Mouse (Mus musculus) c-Kit-negative CD71-positive TER-119-positive erythroid progenitor cells, embryonic 14.5 days (primary cell): ENCODE results near the gene Mlec.
A peak's percentile ranks its signal among the peaks of the same experiment; 100 is the strongest.
"Not testable (repeated sequence)": the region's sequence is repeated elsewhere in the genome, so short reads cannot be mapped to it uniquely, and the experiment has no call there.

Source experiments
- DNase-seq: peaks from one replicate; pipeline ENCODE4 v3.0.0-alpha.2; 2013; ENCODE audit warnings: low read depth, low spot score

The Mlec gene

DNA sequence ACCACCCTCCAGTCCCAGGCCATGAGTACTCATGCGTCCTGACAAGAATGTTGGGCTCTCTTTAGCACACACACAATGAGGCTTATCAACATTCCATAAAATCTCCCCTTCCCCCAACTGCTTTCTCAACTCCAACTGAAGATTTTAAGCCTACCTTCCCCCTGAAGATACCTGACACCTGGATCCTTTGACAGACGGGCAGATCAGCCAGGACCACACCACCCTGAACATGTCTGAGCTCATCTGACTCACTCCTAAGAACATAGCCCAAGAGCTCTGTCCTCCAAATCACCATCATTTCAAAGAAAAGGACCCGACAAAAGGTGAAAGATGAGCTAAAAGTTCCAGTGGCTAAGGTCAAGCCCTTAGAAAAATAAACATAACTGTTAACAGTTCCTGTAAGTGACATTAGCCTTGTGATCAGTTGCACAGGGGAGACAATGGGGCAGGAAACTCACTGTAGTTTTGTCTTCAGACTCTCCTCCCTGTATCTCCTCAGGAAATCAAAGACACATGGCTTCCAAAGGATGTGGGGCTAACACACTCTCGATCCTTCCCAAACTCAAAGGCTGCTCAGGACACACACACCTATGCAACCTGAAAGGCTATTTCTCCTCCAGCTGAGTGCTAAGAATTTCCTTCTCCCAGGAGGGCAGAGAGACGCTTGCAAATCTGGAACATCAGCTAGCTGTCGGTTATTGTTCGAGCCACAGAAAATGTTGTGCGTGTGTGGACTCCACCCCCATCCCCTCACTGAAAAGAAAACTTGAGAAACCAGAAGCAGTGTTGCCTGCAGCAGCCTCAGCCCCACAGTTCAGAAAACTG is 5.6 kb downstream of the Mlec start:
- no peak for DNase-seq

DNA sequence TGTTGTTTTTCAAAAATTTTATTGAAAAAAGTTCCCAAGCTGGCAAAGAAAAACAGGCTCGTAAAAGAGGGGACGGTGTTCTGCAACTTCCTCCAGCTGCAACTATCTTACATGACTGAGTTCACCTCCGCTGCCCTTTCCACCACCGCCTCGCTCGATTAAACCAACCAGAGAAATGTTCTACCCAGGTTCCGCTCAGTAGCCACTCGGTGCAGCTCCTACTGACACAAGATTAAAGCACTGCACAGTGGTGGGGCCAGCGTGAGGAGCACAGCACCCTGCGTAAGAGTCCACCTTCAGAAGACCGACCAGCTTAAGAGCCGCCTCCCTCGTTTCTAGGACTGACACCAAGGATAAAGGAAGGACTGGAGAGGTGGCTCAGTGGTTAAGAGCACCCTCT is 6.5 kb downstream of the Mlec start:
- no peak for DNase-seq

DNA sequence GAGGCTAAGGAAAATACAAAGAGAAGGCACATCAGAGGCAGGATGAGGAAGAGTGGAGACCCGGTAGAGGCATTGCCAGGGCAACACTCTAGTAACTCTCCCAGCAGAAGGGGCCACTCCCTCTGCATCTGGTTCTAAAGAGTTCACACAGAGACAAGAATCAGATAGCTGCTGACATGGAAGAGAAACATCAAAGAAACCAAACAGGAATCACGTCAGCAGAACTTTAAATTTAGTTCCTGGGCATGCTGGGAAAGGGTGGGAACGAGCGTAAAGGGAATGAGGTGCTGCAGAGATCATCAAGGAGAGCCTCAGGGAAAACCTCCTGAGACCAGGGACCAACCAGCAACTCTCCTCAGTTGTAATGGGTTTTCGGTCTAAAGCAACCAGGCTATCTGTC is 7.0 kb downstream of the Mlec start:
- no peak for DNase-seq

DNA sequence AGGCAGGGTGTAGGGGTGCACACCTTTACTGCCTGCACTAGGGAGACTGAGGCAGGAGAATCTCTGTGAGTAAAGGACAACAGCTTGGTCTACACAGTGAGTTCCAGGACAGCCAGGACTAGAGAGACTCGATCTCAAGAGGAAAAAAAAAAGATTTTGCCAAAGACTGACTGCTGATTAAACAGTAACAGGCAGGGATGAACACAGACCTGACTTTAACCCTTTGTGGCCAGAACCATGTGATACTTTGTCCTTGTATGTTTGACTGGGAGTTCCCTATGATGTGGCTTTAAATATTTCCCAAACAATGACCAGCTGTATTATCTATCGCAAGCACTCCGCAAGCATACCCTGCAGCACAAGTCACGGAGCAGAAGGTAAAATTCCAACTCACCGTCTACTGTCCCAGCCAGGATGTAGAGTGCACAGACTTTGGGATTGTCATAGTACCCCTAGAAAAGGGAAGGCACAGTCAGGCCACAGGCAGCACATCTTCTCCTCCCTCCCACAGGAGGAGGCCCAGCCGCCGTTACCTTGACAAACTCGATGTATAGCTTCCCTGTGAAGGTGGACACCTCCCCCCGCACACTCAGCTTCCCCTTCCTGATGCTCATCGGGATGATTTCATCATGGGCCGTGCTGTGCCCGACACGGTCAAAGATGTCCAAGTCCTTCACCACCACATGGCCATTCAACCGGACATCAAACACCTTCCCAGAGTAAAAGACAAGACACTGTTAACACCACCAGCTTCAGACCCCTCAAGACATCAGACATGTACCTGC is 8.1 kb downstream of the Mlec start:
- DNase-seq, result no peak

DNA sequence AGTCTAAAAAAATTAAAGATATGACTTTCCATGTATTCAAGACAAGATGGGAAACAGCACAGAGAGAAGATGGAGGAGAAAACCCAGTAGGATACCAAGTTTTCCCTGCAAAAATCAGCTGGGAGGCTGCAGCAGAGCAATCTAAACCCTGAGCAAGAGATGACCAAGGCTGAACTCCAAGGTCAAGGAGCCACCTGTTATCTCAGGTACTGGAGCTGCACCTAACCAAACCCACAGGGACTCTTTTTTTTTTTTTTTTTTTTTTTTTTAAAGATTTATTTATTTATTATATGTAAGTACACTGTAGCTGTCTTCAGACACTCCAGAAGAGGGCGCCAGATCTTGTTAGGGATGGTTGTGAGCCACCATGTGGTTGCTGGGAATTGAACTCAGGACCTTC is 9.1 kb downstream of the Mlec start:
- DNase-seq, result not testable (repeated sequence)

DNA sequence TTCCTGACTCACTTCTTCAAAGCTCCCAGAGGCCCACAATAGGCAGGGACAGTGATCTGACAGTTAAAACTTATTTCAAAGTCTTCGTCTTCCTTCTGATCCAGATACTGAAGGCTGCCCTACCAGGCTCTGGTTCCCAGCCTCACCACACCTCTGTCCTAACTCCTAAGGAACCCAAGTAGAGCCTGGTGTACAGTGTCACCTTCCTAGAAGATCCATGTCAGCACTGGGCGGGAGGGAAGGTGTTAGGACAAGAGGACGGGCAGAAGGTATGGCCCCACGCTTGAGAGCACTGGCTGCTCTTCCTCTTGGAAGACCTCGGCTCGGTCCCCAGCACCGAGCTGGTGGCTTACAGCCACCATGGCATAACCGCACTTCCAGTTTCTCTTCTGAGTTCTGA is 9.6 kb downstream of the Mlec start:
- DNase-seq, result no peak

DNA sequence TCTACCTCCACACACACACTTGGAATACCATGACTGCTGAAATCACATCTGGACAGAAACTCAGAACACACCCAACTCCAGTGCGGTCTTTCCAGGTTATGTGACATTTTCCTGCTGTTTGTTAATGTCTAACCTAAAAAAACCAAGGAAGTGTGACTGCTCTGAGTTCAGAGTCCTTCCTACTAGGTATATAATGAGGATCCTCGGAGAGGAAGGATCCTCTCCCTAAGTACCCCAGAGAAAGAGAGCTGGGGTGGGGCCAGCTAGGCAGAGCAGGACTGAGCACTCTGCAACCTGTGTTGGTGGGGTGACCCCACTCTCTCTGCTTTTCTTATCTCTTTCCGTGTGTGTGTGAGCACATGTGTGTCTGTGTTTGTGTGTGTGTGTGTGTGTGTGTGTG is 10.6 kb downstream of the Mlec start:
- DNase-seq, result no peak

DNA sequence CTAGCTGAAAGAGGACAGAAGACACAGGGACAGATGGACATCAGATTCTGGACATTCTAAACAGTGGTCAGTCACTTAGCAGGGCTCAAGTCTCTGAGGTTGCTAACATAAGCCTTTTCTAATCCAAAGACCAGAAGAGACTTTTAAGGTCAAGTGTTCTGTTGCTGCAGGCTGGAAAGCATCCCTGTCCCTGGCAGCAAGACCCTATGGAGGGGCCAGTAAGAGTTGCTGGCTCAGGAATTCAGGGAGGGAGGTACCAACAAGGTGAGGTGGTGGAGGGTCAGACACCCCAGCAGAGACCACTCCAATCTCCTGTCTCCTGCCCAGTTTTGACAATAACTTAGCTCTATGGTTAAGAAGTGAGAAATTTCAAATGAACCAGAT is 11.2 kb downstream of the Mlec start:
- DNase-seq, result no peak

DNA sequence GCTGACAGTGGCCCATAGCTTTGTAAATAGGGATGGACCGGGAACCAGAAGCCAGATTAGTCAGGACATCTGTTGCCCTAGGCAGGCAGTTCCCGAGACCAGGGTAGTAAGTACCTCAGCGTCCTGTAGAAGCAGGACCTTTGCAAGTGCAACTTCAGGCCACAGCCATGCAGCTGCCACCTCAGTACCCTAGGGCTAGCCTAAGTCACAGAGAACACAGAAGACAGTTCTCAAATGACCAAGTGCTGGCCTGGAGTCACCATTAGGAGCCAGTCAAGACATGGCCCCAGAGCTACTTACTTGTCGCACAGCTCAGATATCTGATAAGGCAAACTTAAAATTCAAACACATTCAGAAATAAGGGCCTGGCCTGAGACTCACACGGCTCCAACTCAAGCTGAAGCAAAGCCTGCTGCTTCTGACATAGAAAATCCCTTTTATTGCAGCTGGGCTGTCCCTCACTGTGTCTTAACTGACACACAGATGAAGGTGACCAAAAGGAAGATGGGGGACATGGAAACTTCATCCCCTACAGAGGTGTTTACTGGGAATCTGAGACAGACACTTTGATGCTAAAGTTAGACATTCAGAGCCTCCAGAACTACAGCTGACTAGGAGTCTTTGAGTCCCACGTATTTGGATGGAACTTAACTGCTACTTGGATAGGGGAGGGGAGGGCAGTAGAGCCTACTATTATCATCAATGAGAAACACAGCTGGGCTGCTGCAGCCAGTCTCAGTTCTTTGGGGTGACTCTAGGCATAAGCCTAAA is 11.8 kb downstream of the Mlec start:
- no peak for DNase-seq

DNA sequence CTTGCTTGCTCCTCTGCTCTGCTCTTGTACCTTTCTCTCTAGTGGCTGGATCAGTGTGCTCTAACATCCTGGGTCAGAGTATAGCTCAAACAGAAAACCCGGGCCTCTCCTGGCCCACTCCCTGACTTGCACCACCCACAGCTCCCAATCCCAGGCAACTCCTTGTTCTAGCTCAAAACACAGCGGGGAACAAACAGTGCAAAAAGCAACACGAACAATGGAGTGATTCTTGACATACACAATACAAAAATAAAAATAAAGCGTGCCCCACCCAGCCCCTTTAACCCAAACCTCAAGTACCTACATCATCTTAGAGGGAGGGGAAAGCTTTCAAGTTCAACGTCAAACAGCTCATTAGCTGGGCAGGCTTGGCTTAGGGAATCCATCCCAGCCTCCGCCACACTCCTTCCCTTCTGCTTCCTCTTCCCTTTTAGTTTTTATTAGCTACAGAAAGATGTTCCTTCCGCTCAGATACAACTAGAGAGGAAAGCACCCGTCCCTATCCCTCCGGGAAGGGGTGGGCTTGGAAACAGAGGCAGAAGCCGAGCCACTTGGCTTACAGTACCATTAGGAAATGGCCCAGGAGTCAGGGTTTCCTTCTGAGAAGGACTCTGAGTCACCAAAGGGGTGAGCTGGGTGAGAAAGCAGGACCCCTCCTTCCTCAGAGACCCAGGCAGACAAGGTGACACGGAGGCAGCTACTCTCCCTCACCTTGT is 12.6 kb downstream of the Mlec start:
- DNase-seq, result no peak

DNA sequence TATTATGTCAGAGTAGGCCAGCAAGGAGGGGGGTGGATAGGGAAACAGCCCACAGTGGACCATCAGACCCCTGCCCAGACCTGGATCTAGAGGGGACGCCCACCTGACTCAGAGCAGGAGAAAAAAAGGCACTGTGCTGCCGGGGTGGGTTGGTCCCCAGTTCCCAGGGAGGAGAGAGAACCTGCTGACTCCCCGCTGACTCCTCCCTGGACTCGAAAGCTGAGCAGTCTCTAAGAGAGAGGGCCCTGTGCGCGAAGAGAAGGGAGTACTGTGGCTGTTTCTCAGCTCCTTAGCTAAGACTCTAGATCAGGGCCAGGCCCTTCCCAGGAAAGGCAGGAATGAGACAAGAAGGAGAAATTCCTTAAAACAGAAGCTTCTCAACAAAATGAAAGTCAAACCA is 13.5 kb downstream of the Mlec start:
- no peak for DNase-seq

DNA sequence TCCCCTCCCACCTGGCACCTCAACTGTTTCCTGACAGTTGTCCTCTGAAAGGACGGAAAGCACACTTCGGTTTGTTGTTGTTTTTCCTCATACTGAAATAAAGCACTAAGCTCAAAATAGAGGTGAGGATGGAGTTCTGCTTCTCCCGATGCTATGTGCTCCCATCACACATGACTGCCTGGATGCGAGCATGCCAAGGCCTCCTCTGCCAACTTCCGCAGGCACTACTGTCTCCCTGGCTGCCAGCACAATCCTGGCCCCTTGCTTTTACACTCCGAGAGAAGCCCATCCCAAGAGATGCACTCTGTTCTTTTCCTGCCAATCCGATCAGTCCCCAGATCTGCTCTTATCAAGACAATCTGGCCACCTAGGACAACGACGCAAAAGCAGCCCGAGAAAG is 14.4 kb downstream of the Mlec start:
- no peak for DNase-seq

DNA sequence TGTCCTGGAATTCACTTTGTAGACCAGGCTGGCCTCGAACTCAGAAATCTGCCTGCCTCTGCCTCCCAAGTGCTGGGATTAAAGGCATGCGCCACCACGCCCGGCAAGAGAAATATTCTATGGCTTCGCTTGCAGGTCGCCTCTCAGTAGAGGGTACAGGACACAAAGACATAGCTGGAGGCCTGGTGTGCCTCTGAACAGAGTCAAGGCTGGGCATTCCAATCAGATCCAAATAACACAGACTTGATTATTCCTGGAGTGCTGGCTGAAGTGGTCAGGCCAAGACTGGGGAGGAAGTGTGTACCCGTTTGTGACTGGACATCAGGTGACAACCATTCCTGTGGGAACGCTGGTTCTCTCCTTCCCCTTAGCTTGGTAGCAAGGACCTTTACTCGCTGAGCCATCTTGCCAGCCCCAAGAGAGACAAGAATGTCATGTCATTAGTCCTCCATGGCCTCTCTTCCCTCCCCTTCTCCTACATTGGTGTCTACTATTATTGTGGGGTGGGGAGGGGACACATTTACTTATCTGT is 15.7 kb downstream of the Mlec start:
- no peak for DNase-seq

DNA sequence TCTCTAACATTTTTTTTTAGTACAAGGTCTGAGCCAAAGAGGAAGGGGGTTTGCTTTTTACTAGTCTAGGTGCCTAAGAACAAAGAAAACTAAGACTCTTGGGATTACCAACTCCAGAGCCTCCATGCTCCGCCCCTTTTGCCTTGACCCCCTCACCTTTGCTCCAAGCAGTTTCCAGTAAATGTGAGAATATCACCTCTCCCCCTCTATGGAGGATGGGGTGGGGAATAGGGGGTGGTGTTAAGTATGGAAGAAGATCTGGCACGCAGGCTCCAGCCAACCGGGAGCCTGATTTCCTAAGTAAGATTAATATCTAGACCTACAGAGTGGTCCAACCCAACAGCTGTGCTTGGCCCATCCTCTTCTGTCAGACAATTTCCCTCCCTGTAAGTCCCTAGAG is 17.3 kb downstream of the Mlec start:
- DNase-seq, result no peak

DNA sequence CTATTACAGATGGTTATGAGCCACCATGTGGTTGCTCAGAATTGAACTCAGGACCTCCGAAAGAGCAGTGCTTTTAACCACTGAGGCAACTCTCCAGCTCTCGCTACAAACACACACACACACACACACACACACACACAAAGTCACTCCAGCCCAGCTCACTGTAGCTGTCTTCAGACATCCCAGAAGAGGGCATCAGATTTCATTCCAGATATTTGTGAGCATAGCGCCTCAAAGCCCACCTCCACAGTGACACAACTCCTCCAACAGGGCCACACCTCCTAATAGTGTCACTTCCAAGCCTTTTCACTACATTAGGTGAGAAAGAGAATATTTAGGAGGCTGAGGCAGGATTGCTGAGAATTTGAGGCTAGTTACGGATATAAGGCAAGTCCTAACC is 18.9 kb downstream of the Mlec start:
- DNase-seq, result no peak

DNA sequence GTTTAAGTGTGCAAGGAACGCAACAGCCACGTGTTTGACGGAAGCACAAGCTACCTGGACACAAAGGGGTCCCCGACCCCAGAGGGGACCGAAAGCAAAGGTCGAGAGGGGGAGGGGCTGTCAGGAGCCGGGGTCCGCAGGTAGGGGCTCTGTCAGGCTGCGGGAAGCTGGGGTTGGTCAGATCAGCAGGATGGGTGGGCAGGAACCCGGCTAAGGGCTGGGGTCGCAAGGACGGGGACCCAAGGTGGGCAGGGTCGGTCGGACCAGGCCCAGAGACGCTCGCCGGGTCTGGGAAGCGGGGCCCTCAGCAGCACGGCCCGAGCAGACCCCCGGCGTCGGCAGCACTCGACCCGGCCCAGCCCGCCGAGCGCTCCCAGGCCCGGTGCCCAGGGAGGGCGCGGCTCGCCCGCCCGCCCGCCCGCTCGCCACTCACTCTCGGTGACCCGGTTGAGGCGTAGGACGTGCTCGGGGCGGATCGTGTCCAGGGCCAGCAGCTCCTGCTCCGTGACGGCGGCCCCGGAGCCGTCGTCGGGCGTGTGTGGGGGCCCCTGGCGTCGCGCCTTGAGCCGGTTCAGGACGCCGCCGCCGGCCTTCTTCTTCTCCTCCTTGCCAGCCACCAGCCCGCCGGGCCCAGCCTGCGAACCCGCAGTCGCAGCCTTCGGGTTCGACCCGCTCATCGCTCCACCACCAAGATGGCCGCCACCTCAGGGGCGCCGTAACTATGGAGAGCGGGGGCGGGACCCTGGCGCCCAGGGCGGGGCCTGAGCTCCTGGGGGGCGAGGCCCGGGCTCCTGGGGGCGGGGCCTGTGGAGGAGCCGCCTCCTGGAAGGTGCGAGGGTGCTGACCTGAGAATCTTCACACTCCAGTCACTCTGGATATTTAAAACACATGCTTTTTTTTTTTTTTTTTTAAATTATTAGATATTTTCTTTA is 23.5 kb downstream of the Mlec start, which contains the start of gene Unc119b:
TSS of gene Unc119b (minus strand) at position 742 of the 932 bp plus-strand sequence.
- DNase-seq, result peak; percentile 77

DNA sequence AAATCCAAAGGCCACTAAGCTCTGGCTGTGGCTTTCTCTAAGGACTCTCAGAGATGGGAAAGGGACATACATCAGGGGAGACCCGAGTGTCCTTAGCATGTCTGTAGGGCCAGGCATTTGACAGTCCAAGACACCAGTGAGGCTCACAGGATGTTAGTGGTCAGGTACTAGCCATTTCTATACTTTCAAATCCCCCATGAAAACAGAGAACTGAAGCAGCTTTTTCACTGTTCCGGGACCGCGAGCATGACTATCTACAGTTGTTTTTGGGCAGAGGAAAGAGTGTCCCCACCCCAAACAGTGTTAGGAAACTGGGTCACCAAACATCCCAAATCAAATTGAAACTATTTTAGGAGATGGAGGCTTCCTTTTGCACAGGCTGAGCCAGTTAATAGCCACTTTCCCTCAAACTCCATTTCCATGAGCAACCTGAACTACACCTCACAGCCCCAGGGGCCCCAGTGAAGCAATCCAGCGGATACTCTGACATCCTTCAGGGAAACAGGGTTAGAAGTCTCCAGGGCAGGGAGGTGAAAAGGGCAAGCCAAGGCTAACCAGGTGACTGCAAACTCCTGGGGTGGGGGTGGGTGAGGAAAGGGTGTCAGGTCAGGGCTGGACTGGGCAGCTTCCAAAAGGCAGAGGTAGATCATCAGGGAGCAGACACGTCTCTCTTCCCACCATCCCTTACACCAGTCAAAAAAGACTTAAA is 24.5 kb downstream of the Mlec start:
- DNase-seq, result no peak

DNA sequence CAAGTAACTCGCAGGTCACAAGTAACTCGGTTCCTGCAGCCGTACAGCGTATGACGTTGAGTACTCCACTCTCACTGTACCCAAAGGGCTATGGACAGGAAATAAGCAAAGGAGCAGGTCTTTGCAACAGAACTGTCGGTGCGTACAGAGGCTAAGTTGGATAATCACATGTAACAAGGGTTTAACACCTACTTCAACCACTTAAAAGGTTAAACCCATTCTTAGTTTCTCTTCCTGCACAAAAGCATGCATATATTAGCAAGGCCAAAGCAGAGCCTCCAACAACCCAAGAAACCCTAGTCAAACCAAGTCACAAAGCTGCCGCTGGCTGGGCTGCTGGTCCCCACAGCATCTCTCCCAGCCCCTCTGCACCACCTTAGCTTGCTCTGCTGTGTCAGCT is 25.5 kb downstream of the Mlec start:
- DNase-seq, result no peak

DNA sequence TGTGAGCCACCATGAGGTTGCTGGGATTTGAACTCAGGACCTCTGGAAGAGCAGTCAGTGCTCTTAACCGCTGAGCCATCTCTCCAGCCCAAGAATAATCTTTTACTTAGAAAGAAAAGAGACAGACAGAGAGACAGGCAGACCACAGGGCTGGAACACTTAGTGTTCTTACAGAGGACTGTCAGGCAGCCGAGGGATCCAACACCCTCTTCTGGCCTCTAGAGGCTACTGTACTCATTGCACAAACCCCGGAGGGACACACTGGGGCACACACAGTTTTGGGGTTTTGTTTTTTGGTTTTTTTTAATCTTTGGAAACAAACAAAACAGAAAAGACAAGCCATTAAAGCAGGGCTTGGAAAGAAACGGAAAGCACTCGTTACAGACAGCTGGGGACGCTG is 28.7 kb downstream of the Mlec start:
- no peak for DNase-seq
